Mouse (Mus musculus): ENCODE data around the gene Tmem258.
A peak's percentile ranks its signal among the peaks of the same experiment; 100 is the strongest.
"Not testable (repeated sequence)": the region's sequence is repeated elsewhere in the genome, so short reads cannot be mapped to it uniquely, and the experiment has no call there.

Tmem258 gene

DNA sequence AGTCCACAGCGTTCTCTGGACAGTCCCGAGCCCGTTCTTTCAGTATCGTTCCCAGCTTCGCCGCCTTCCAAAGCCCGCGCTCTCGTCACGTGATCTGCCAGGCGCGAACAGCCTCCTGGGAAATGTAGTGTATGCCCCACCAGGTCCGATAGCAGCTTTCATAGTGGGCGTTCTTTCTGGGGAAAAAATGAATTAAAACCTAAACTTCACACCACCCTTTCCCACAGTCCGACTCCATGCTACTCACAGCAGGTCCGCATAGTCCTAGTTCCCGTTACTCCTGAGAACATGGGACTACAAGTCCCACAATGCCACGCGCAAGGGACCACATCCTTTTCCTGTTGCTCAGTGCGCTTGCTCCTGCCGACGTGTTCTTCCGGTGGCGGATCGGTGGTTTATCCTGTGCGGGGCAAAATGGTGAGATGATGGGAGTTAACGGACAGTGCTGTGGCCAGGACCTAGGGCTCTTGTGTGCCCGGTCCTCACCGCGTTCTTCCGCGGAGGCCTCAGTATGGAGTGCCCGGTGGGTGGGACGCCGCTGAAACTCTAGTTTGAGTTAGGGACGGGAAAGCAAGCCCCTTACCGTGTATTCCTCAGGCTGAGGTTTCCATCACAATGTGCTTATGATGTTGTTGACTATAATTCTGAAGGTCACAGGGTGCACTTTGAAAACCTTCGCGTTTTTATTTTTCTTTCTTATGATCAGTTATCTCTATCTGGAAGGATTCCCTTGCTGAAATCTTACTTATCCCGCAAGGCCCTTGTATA, at the start of gene Tmem258, which contains the start of gene Fen1:
Gene Tmem258 (plus strand): TSS at position 167 of the 768 bp plus-strand sequence.
Gene Fen1 (minus strand): TSS at position 322 of the 768 bp plus-strand sequence.
- DNase-seq (ENCODE audit: low read depth, low spot score): peak; percentile 97

GRCm38 (mm10) chr19:10157725-10158124, 46.1 kb upstream of the Tmem258 start:
- peak; percentile 69 for DNase-seq (ENCODE audit: low read depth, low spot score)

DNA sequence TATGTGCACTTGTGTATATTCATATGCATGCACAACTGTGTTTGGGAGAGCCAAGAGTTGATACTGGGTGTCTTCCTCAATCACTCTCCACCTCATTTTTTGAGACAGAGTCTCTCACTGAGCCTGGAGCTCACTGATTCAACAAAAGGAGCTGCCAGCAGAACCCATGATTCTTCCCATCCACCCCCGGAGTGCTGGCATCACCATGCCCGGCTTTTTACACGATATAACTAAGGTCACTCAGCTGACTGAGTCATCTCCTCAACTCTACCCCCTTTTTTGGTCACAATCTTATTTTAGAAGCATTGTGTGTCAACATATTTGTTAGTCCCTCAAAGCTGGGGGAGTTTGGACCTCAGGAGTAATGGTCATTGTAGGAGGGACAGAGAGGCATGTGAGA, 39.9 kb upstream of the Tmem258 start:
- DNase-seq (ENCODE audit: low read depth, low spot score): no peak

GRCm38 (mm10) chr19:10165928-10166327, 37.9 kb upstream of the Tmem258 start:
- not testable (repeated sequence) for DNase-seq (ENCODE audit: low read depth, low spot score)

DNA sequence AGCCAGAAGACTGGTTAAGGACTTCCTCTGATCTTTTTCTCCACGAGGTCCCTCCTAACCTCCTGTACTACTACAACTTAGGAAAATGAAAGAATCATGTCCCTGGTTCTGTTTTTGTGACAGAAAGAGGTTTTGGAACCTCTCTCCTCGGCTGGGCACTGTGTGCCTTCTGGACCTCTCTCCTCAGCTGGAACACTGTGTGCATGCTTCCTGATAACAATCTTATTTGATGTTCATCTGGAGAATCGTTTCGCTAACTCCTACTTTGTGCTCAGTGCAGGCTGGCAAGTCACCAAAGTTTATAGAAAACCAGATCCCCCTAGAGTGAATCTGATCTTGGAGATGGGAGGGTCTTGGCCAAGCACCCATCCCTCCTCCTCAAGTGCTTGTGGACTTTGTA, 36.7 kb upstream of the Tmem258 start:
- no peak for DNase-seq (ENCODE audit: low read depth, low spot score)

- DNase-seq (ENCODE audit: low read depth, low spot score): no peak
These were observed 35.9 kb upstream of the Tmem258 start for GRCm38 (mm10) chr19:10167951-10168350.

DNA sequence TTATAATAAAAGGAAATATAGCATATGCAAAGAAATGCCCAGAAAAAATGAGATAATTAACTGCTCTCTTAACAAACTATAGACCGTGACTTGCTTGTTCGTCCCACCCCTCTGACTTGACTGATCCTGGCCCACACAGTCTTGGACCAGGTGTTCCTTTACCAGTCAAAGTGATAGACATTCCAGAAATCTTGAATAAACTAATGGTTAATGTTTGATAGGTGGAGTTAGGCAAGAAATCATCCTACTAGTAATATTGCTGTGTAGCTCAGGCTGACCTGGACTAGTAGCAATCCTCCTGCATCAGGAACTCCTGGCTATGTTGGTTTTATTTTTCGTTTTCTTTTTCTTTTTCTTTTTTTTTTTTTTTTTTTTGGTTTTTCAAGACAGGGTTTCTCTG, 35.4 kb upstream of the Tmem258 start:
- DNase-seq (ENCODE audit: low read depth, low spot score): no peak

DNA sequence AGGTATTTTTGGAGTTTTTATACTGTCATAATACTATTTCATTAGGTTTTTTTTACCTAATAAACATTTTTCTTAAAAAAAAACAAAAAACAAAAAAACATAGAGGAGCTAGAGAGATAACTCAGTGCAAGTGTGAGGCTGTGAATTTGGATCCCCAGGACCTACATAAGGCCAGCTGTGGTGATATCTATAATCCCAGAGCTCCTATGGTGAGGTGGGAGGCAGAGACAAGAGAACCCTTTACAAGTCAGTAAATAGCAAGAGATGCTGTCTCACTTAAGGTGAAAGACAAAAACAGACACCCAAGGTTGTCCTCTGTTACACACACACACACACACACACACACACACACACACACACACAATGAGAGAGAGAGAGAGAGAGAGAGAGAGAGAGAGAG, 34.6 kb upstream of the Tmem258 start:
- no peak for DNase-seq (ENCODE audit: low read depth, low spot score)

DNA sequence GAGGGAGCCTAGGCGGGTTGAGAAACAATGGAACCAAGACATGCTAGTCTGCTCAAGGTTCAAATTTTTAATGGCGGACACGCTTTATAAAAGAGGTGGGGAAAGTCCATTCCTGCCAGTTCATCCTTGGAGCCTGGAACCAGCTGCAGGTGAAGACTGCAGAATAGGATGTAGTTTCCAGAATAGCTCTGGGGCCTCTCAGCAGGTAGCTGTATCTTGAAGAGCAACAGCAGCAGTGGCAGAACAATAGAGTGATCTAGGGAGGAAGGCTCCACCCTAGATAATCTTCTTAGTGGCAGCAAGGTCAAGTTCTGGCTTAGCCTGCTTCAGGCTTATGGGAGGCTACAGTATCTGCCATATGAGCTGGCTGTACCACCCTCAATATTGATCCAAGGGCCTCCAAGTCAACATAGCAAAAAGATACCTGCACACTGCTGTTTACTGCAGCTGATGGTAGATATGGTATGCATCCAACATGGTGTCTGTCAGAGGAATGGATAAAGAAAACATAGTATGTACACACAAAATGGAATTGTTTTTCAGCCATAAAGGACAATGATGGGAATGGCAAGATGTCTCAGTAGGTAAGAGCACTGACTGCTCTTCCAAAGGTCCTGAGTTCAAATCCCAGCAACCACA, 34.0 kb upstream of the Tmem258 start:
- DNase-seq (ENCODE audit: low read depth, low spot score): not testable (repeated sequence)

DNA sequence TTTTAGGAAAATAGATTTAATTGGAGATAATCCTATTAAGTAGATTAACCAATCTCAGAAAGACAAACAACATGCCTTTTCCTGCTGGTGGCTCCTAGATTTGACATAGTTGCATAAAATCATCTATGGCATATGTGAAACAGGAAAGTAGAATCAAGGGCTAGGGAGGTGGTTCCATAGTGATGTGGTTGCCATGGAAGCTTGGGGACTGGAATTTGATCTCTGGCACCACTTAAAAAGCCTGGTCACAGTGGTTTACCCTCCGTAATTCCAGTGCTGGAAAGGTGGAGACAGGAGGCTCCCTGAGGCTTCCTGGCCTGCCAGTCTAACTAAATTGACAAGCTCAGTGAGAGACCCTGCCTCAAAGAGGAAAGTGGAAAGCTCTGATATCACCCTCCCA, 33.3 kb upstream of the Tmem258 start:
- DNase-seq (ENCODE audit: low read depth, low spot score): no peak

- no peak for DNase-seq (ENCODE audit: low read depth, low spot score)
These were observed 32.5 kb upstream of the Tmem258 start for GRCm38 (mm10) chr19:10171359-10171758.

DNA sequence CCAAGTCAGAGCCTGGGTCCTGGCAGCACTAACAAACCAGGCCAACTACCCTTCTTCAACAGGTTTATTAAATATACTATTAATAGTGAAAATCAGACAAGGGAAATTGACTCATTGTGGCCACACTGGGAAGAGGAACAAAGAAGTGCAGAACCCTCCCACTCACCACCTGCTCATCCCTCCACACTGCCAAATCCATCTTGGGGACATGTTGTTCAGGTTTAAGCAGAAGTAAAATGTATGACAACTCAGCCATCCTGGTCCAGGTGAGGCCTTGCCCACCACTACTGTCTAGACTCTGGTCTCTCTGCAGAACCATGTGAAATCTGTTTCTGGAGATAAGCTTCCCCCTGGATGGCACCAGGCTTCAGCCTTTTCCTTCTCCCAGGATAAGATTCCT, 32.0 kb upstream of the Tmem258 start:
- no peak for DNase-seq (ENCODE audit: low read depth, low spot score)

DNA sequence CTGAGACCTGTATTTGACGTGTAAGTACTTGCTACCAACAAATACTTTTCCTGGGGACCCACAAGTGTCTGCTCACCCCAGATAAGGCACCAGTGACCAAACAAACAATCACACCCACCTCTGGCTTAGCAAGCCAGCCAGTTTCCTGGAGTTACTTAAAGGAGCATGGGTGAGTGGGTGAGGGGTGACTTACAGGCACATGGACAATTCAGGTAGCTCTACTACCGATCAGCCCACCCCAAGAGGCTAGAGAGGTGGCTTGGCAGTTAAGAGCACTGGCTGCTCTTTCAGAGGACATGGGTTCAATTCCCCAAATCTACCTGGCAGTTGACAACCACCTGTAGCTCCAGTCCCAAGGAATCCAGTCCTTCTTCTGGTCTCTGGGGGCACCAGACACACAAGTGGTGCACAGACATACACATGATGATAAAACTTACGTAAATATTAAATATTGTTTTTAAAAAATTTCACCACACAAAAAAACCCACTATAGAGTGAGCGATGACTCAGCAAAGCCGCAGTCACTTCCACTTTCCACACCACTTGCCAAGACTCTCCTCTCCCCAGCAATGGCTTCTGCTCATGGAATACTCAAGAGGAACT, 30.6 kb upstream of the Tmem258 start:
- DNase-seq (ENCODE audit: low read depth, low spot score): peak; percentile 36

DNA sequence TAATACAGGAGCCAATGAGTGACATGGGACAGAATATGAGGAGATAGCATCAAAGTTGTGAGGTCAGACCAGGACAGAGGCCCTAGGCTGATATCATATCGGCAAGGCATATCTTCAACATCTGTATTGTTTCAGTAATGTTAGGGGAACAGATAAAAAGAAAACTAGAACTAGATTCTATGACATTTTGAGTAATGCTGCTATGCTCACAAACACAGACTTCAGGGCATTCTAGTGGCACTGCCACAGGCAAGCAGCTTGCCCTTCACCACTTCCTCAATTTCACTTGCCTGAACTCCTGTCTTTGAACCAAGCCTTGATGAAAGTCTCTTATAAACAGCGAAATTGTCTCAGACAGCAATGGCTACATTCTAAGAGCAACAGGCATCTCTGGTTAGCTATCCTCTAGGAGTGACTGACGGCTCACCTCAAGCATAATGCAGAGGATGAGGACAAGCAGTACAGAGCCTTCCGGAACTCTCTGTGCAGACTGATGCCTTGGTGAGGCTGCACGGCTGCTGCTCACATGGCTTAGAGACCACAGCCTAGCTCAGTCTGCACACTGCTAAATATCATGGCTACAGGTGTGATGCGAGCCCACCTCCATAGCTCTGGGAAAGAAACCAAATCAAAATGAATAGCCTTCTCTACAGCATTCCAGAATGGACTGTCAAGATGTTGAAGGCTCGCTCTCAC, 29.8 kb upstream of the Tmem258 start:
- DNase-seq (ENCODE audit: low read depth, low spot score): no peak

GRCm38 (mm10) chr19:10174956-10175355, 28.9 kb upstream of the Tmem258 start:
- no peak for DNase-seq (ENCODE audit: low read depth, low spot score)

- no peak for DNase-seq (ENCODE audit: low read depth, low spot score)
These were observed 27.3 kb upstream of the Tmem258 start for GRCm38 (mm10) chr19:10176477-10176876.

GRCm38 (mm10) chr19:10176941-10177372, 26.9 kb upstream of the Tmem258 start:
- peak; percentile 38 for DNase-seq (ENCODE audit: low read depth, low spot score)

- DNase-seq (ENCODE audit: low read depth, low spot score): no peak
These were observed 22.6 kb upstream of the Tmem258 start for GRCm38 (mm10) chr19:10181225-10181624.

DNA sequence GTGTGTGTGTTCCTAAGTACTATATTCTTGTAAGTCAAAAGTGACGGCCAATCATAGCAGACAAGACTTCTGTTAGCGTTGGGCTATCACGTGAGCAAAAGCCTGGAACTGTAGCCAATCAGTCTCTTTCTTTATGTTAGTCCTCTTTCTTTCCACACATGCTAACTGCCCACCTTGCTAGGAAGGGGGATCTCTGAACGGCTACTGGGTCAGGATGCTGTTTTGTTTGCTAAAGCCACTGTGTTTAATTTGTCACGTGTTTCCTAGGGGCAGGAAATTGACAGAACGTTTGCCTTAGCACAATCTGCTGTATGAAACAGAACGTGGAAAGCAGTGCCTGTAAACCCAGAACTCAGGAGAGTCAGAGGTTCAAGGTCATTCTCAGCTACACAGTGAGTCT, 21.7 kb upstream of the Tmem258 start:
- DNase-seq (ENCODE audit: low read depth, low spot score): no peak

DNA sequence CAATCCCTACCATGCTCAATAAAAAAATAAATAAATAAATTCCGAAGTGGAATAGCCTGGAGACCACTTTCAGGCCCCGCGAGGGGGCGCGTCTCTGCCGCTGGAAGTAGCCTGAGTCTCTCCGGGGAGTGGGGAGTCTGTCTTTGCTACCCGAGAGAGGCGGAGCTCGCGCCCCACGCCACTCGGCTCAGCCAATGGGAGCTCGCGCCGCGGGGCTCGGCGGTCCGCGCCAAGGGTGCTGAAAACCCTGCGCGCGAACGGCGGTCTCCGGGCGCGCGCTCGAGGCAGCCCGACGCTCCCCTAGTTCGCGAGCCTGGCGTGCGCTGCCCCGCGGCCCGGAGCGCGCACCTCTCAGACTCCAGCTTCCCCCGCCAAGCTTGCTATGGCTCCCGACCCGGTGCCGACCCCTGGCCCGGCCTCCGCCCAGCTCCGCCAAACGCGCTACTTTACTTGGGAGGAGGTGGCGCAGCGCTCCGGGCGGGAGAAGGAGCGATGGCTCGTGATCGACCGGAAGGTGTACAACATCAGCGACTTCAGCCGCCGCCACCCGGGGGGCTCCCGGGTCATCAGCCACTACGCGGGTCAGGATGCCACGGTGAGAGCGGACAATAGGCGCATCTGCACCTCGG, 21.0 kb upstream of the Tmem258 start, which contains the start of gene Fads1:
Gene Fads1 (plus strand): TSS at position 219 of the 629 bp plus-strand sequence.
- peak; percentile 92 for DNase-seq (ENCODE audit: low read depth, low spot score)

- DNase-seq (ENCODE audit: low read depth, low spot score): peak; percentile 92
These were observed 20.4 kb upstream of the Tmem258 start for GRCm38 (mm10) chr19:10183299-10183983.
